Mouse (Mus musculus) Patski (cell line): ENCODE results near the gene Pdzrn3. TPM values are rescaled to one million over a fixed set of nuclear protein-coding genes. Genes with fewer than 3 reads are reported as not detected.

Experiments
- ATAC-seq: fragments of 100-300 bp; one replicate; pipeline ENCODE4 v1.8.0; 2021
- CTCF ChIA-PET: fragments of 350-600 bp; sonication (Branson Sonifier 250); formaldehyde crosslinking; loops from one replicate; lab custom pipeline; 2022; ENCODE audit warnings: inconsistent platforms; lab: Charles Lee
- POLR2A ChIA-PET: fragments of 350-600 bp; sonication (Branson Sonifier 250); formaldehyde crosslinking; loops from one replicate; lab custom pipeline; 2022; ENCODE audit warnings: antibody characterized with exemption, inconsistent platforms; lab: Charles Lee
- DNase-seq: peaks from one replicate; pipeline ENCODE4 v3.0.0-alpha.2; 2011; ENCODE audit warnings: low read depth, low spot score
- H3K27me3 ChIP-seq: fragments of 371-371 bp; one replicate; pipeline ENCODE4 v1.5.1; 2021
- CTCF ChIP-seq: fragments of 100-300 bp; IDR thresholded peaks from one replicate; pipeline ENCODE4 v1.5.1; 2021
- in situ Hi-C: fragments of 300-500 bp; cut with MboI; formaldehyde crosslinking; loops from 3 replicates; pipeline ENCODE4 v1.11.1; 2018; ENCODE audit warnings: low pct_unique_long_range_greater_than_20kb, mixed read lengths
- polyA plus RNA-seq: library from polyadenylated mRNA; unstranded; gene quantifications from one replicate; pipeline ENCODE4 v1.2.3, GENCODE M21; 2021

Gene Pdzrn3
- 10.1 TPM for polyA plus RNA-seq

GRCm38 (mm10) chr6:101377167-101377934 is at the start of gene Pdzrn3:
TSS of gene Pdzrn3 (minus strand) at chr6:101377897.
- peaks cover 6% of the 10 kb centered on the region for H3K27me3 ChIP-seq
- POLR2A ChIA-PET = interaction anchor here (1.0 to 1.5 kb wide), 2 partner anchors 12 to 44 kb away, joined by 3 to 4 read pairs; no protein-coding TSS in a partner anchor
- TF ChIP-seq CTCF = peak; percentile 80
- DNase-seq (no peak), ATAC-seq (peak; percentile 51)
- in situ Hi-C loops = no loop called here
- CTCF ChIA-PET = interaction anchor here (1.0 to 2.7 kb wide), 4 partner anchors 12 to 105 kb away, joined by 3 to 9 read pairs (median 6); no protein-coding TSS in a partner anchor

GRCm38 (mm10) chr6:101427296-101427695 is 49.6 kb upstream of the Pdzrn3 start:
- H3K27me3 ChIP-seq = peaks cover 28% of the 10 kb centered on the region
- no peak for DNase-seq
- in situ Hi-C loops = no loop called here
- no peak for ATAC-seq
- CTCF ChIA-PET = no interaction called here
- no peak for TF ChIP-seq CTCF
- POLR2A ChIA-PET = interaction anchor here (1.0 kb wide), 1 partner anchor 10 kb away, joined by 3 read pairs; no protein-coding TSS in a partner anchor

GRCm38 (mm10) chr6:101426301-101426700 is 48.6 kb upstream of the Pdzrn3 start:
- in situ Hi-C loops = no loop called here
- DNase-seq = no peak
- no peak for TF ChIP-seq CTCF
- H3K27me3 ChIP-seq = peaks cover 29% of the 10 kb centered on the region
- no peak for ATAC-seq
- ChIA-PET POLR2A (interaction anchor here (1.0 kb wide), 1 partner anchor 9 kb away, joined by 3 read pairs; no protein-coding TSS in a partner anchor), CTCF (no interaction called here)

- no peak for ATAC-seq
- TF ChIP-seq CTCF = no peak
- POLR2A ChIA-PET = no interaction called here
- no peak for DNase-seq
- peaks cover 54% of the 10 kb centered on the region for H3K27me3 ChIP-seq
- CTCF ChIA-PET = no interaction called here
- in situ Hi-C loops = no loop called here
Observed at GRCm38 (mm10) chr6:101422084-101422954, 44.6 kb upstream of the Pdzrn3 start.

- ChIA-PET CTCF (no interaction called here), POLR2A (no interaction called here)
- in situ Hi-C loops = no loop called here
- peaks cover 67% of the 10 kb centered on the region for H3K27me3 ChIP-seq
- no peak for DNase-seq
- ATAC-seq = no peak
- no peak for TF ChIP-seq CTCF
Observed at GRCm38 (mm10) chr6:101418213-101418612, 40.5 kb upstream of the Pdzrn3 start.

GRCm38 (mm10) chr6:101411701-101412100 is 34.0 kb upstream of the Pdzrn3 start:
- DNase-seq (no peak), ATAC-seq (no peak)
- peaks cover 37% of the 10 kb centered on the region for H3K27me3 ChIP-seq
- in situ Hi-C loops = no loop called here
- TF ChIP-seq CTCF = no peak
- POLR2A ChIA-PET = interaction anchor here (1.2 kb wide), 1 partner anchor 27 kb away, joined by 5 read pairs; no protein-coding TSS in a partner anchor
- CTCF ChIA-PET = no interaction called here

- POLR2A ChIA-PET = no interaction called here
- in situ Hi-C loops = no loop called here
- DNase-seq (no peak), ATAC-seq (no peak)
- peaks cover 32% of the 10 kb centered on the region for H3K27me3 ChIP-seq
- CTCF ChIA-PET = no interaction called here
- TF ChIP-seq CTCF = no peak
Observed at GRCm38 (mm10) chr6:101411064-101411463, 33.4 kb upstream of the Pdzrn3 start.

- DNase-seq (no peak), ATAC-seq (no peak)
- no peak for TF ChIP-seq CTCF
- ChIA-PET CTCF (no interaction called here), POLR2A (no interaction called here)
- in situ Hi-C loops = no loop called here
- H3K27me3 ChIP-seq = peaks cover 19% of the 10 kb centered on the region
Observed at GRCm38 (mm10) chr6:101396711-101397110, 19.0 kb upstream of the Pdzrn3 start.

- in situ Hi-C loops = no loop called here
- ChIA-PET POLR2A (no interaction called here), CTCF (no interaction called here)
- DNase-seq (no peak), ATAC-seq (no peak)
- no peak for TF ChIP-seq CTCF
- H3K27me3 ChIP-seq = peaks cover 12% of the 10 kb centered on the region
Observed at GRCm38 (mm10) chr6:101395908-101396307, 18.2 kb upstream of the Pdzrn3 start.

- no peak for DNase-seq
Observed at GRCm38 (mm10) chr6:101392801-101393117, 15.1 kb upstream of the Pdzrn3 start.

More at GRCm38 (mm10) chr6:101392801-101393117, 15.1 kb upstream of the Pdzrn3 start:
- CTCF ChIA-PET = interaction anchor here (1.6 to 2.5 kb wide), 2 partner anchors 11 to 15 kb away, joined by 5 to 9 read pairs; partner anchors contain the start of gene Pdzrn3
- no peak for TF ChIP-seq CTCF
- POLR2A ChIA-PET = no interaction called here
- ATAC-seq = no peak
- H3K27me3 ChIP-seq = peaks cover 5% of the 10 kb centered on the region
- in situ Hi-C loops = no loop called here
